Mouse (Mus musculus): ENCODE data around the gene Adam10. TPM values are rescaled to one million over a fixed set of nuclear protein-coding genes. Genes with fewer than 3 reads are reported as not detected.

Gene Adam10
- polyA plus RNA-seq, 1 experiment from 2014 or later: 60.8 TPM

- Histone ChIP-seq H3K9ac (no peak overlapping the region), H3K4me2 (no peak overlapping the region), H3K4me1 (no peaks in the 10 kb centered on the region), H3K27me3 (no peaks in the 10 kb centered on the region), H3K4me3 (no peak overlapping the region), H3K27ac (no peak overlapping the region), H3K36me3 (no peaks in the 10 kb centered on the region), H3K9me3 (no peaks in the 10 kb centered on the region)
- 58% methylated on average over 2 of the region's 2 CpGs for WGBS
- ATAC-seq (ENCODE audit: insufficient number of reproducible peaks, insufficient read depth, low FRiP score, low TSS enrichment, low read depth): no peak
Observed at GRCm38 (mm10) chr9:70795439-70795757, 116.6 kb downstream of the Adam10 start.

GRCm38 (mm10) chr9:70800588-70801315 is 122.0 kb downstream of the Adam10 start:
- no peak overlapping the region for H3K4me2 ChIP-seq
- no peaks in the 10 kb centered on the region for H3K36me3 ChIP-seq
- H3K4me3 ChIP-seq: no peak overlapping the region
- no peak overlapping the region for H3K9ac ChIP-seq
- 53% methylated on average over 8 of the region's 8 CpGs for WGBS
- ATAC-seq (ENCODE audit: insufficient number of reproducible peaks, insufficient read depth, low FRiP score, low TSS enrichment, low read depth): no peak
- H3K9me3 ChIP-seq: no peaks in the 10 kb centered on the region
- peaks cover 5% of the 10 kb centered on the region; the same call in 1 of the 2 replicates for H3K4me1 ChIP-seq
- no peak overlapping the region for H3K27ac ChIP-seq
- H3K27me3 ChIP-seq: peaks cover 3% of the 10 kb centered on the region; the same call in 1 of the 2 replicates

GRCm38 (mm10) chr9:70801761-70802160 is 123.0 kb downstream of the Adam10 start:
- no peak overlapping the region for H3K9ac ChIP-seq
- H3K4me3 ChIP-seq: no peak overlapping the region
- H3K4me2 ChIP-seq: no peak overlapping the region
- no peak for ATAC-seq (ENCODE audit: insufficient number of reproducible peaks, insufficient read depth, low FRiP score, low TSS enrichment, low read depth)
- WGBS: 87% methylated on average over 3 of the region's 3 CpGs
- no peaks in the 10 kb centered on the region for H3K36me3 ChIP-seq
- H3K27ac ChIP-seq: no peak overlapping the region
- H3K27me3 ChIP-seq: peaks cover 3% of the 10 kb centered on the region; the same call in 1 of the 2 replicates
- peaks cover 5% of the 10 kb centered on the region; the same call in 1 of the 2 replicates for H3K4me1 ChIP-seq
- H3K9me3 ChIP-seq: no peaks in the 10 kb centered on the region

GRCm38 (mm10) chr9:70802816-70803215 is 124.0 kb downstream of the Adam10 start:
- Histone ChIP-seq H3K4me2 (no peak overlapping the region), H3K27me3 (peaks cover 3% of the 10 kb centered on the region; the same call in 1 of the 2 replicates), H3K4me1 (peaks cover 5% of the 10 kb centered on the region; the same call in 1 of the 2 replicates), H3K36me3 (no peaks in the 10 kb centered on the region), H3K9me3 (no peaks in the 10 kb centered on the region), H3K27ac (no peak overlapping the region), H3K9ac (no peak overlapping the region), H3K4me3 (no peak overlapping the region)
- WGBS: 71% methylated on average over 3 of the region's 3 CpGs
- no peak for ATAC-seq (ENCODE audit: insufficient number of reproducible peaks, insufficient read depth, low FRiP score, low TSS enrichment, low read depth)

- Histone ChIP-seq H3K4me2 (no peak overlapping the region), H3K9ac (no peak overlapping the region), H3K27me3 (peaks cover 3% of the 10 kb centered on the region; the same call in 1 of the 2 replicates), H3K27ac (no peak overlapping the region), H3K4me1 (no peaks in the 10 kb centered on the region), H3K36me3 (no peaks in the 10 kb centered on the region), H3K9me3 (no peaks in the 10 kb centered on the region), H3K4me3 (no peak overlapping the region)
- no peak for ATAC-seq (ENCODE audit: insufficient number of reproducible peaks, insufficient read depth, low FRiP score, low TSS enrichment, low read depth)
- 74% methylated on average over 1 of the region's 1 CpGs for WGBS
Observed at GRCm38 (mm10) chr9:70806069-70806468, 127.3 kb downstream of the Adam10 start.

GRCm38 (mm10) chr9:70807714-70808113 is 128.9 kb downstream of the Adam10 start:
- ATAC-seq (ENCODE audit: insufficient number of reproducible peaks, insufficient read depth, low FRiP score, low TSS enrichment, low read depth): no peak
- no peaks in the 10 kb centered on the region for H3K36me3 ChIP-seq
- WGBS: 61% methylated on average over 11 of the region's 11 CpGs
- H3K4me3 ChIP-seq: no peak overlapping the region
- H3K9me3 ChIP-seq: no peaks in the 10 kb centered on the region
- H3K9ac ChIP-seq: no peak overlapping the region
- H3K27ac ChIP-seq: no peak overlapping the region
- no peaks in the 10 kb centered on the region for H3K4me1 ChIP-seq
- no peak overlapping the region for H3K4me2 ChIP-seq
- no peaks in the 10 kb centered on the region for H3K27me3 ChIP-seq

GRCm38 (mm10) chr9:70812551-70812950 is 133.8 kb downstream of the Adam10 start:
- Histone ChIP-seq H3K9me3 (no peaks in the 10 kb centered on the region), H3K27me3 (no peaks in the 10 kb centered on the region), H3K36me3 (no peaks in the 10 kb centered on the region), H3K4me3 (no peak overlapping the region), H3K9ac (no peak overlapping the region), H3K4me2 (no peak overlapping the region), H3K27ac (no peak overlapping the region), H3K4me1 (peaks cover 15% of the 10 kb centered on the region)
- no peak for ATAC-seq (ENCODE audit: insufficient number of reproducible peaks, insufficient read depth, low FRiP score, low TSS enrichment, low read depth)
- WGBS: 92% methylated on average over 12 of the region's 12 CpGs

- no peak overlapping the region for H3K4me3 ChIP-seq
- no peaks in the 10 kb centered on the region for H3K27me3 ChIP-seq
- WGBS: 64% methylated on average over 14 of the region's 14 CpGs
- H3K9me3 ChIP-seq: no peaks in the 10 kb centered on the region
- no peak overlapping the region for H3K27ac ChIP-seq
- H3K4me1 ChIP-seq: peaks cover 17% of the 10 kb centered on the region
- H3K9ac ChIP-seq: no peak overlapping the region
- no peaks in the 10 kb centered on the region for H3K36me3 ChIP-seq
- no peak for ATAC-seq (ENCODE audit: insufficient number of reproducible peaks, insufficient read depth, low FRiP score, low TSS enrichment, low read depth)
- no peak overlapping the region for H3K4me2 ChIP-seq
Observed at GRCm38 (mm10) chr9:70816701-70817305, 138.0 kb downstream of the Adam10 start.

GRCm38 (mm10) chr9:70817396-70817795 is 138.6 kb downstream of the Adam10 start:
- no peak overlapping the region for H3K9ac ChIP-seq
- no peak for ATAC-seq (ENCODE audit: insufficient number of reproducible peaks, insufficient read depth, low FRiP score, low TSS enrichment, low read depth)
- no peaks in the 10 kb centered on the region for H3K36me3 ChIP-seq
- H3K27ac ChIP-seq: no peak overlapping the region
- no peak overlapping the region for H3K4me2 ChIP-seq
- no peaks in the 10 kb centered on the region for H3K9me3 ChIP-seq
- 64% methylated on average over 1 of the region's 1 CpGs for WGBS
- H3K4me3 ChIP-seq: no peak overlapping the region
- peaks cover 17% of the 10 kb centered on the region for H3K4me1 ChIP-seq
- no peaks in the 10 kb centered on the region for H3K27me3 ChIP-seq

- Histone ChIP-seq H3K4me3 (no peak overlapping the region), H3K27me3 (no peaks in the 10 kb centered on the region), H3K36me3 (no peaks in the 10 kb centered on the region), H3K9me3 (no peaks in the 10 kb centered on the region), H3K4me2 (no peak overlapping the region), H3K27ac (no peak overlapping the region), H3K4me1 (peaks cover 17% of the 10 kb centered on the region), H3K9ac (no peak overlapping the region)
- ATAC-seq (ENCODE audit: insufficient number of reproducible peaks, insufficient read depth, low FRiP score, low TSS enrichment, low read depth): no peak
- WGBS: 76% methylated on average over 14 of the region's 14 CpGs
Observed at GRCm38 (mm10) chr9:70818739-70819138, 139.9 kb downstream of the Adam10 start.

- H3K27ac ChIP-seq: no peak overlapping the region
- ATAC-seq (ENCODE audit: insufficient number of reproducible peaks, insufficient read depth, low FRiP score, low TSS enrichment, low read depth): no peak
- H3K4me1 ChIP-seq: 0 out of 2 replicates have a peak, but pooled peaks cover 2% of the 10 kb centered on the region
- H3K4me2 ChIP-seq: no peak overlapping the region
- H3K9me3 ChIP-seq: no peaks in the 10 kb centered on the region
- no peak overlapping the region for H3K9ac ChIP-seq
- no peaks in the 10 kb centered on the region for H3K36me3 ChIP-seq
- H3K27me3 ChIP-seq: no peaks in the 10 kb centered on the region
- WGBS: 80% methylated on average over 3 of the region's 3 CpGs
- no peak overlapping the region for H3K4me3 ChIP-seq
Observed at GRCm38 (mm10) chr9:70824103-70824502, 145.3 kb downstream of the Adam10 start.

- no peak for ATAC-seq (ENCODE audit: insufficient number of reproducible peaks, insufficient read depth, low FRiP score, low TSS enrichment, low read depth)
- WGBS: 77% methylated on average over 6 of the region's 6 CpGs
Observed at GRCm38 (mm10) chr9:70827911-70828310, 149.1 kb downstream of the Adam10 start.

More at GRCm38 (mm10) chr9:70827911-70828310, 149.1 kb downstream of the Adam10 start:
- H3K4me1 ChIP-seq: 0 out of 2 replicates have a peak, but pooled peaks cover 2% of the 10 kb centered on the region
- no peak overlapping the region for H3K9ac ChIP-seq
- H3K36me3 ChIP-seq: no peaks in the 10 kb centered on the region
- H3K4me2 ChIP-seq: no peak overlapping the region
- no peak overlapping the region for H3K27ac ChIP-seq
- H3K27me3 ChIP-seq: no peaks in the 10 kb centered on the region
- H3K9me3 ChIP-seq: no peaks in the 10 kb centered on the region
- no peak overlapping the region for H3K4me3 ChIP-seq
